26 mouse cellular contexts compared by ENCODE assay signal in the genomic region with DNA sequence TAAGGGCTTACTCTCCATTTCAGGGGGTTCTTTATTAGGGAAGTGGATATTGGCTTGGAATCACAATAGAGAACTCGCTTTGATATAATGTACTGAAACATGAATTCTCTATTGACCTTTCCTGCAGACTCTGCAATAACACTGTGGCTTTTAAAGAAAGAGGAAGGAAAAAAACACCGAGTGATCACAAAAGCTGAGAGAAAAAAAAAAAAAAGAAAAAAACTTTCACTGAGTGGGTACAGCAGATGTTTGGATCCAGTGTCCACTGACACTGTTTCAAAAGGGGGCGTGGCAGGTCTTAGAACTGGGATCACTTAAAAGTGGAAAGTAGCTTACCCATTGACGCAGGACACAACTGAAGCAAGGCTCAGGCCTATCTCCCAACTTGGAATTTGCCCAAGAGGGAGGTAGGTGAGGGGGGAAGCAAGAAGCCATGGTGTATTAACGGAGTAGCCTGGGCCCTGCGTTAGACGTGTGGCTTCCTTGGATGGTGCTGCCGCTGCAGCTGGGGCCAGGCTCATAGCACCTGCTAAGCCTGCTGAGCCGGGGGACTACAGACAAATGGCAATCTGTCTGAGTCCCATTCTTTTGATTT.
DNase-seq lines count a peak whose midpoint lies in the region; ATAC-seq and TF ChIP-seq lines count a peak whose summit lies in the region.
"Had no signal": no experiment of that assay in that cellular context is flagged by ENCODE, and none has a peak within 500 bp of the region (broad histone marks: within the 10 kb centered on the region; RNA-seq: fewer than 3 reads in every experiment).

No protein-coding gene starts in this region.

- no peaks in the 10 kb centered on the region for H3K27me3 ChIP-seq in intestine, embryonic 15.5 days (replicated peaks)
- H3K27me3 ChIP-seq in intestine, postnatal 0 days (replicated peaks; ENCODE audit: control insufficient read depth, insufficient read depth, low read length), result no peaks in the 10 kb centered on the region
- no peaks in the 10 kb centered on the region for H3K27me3 ChIP-seq in embryonic facial prominence, embryonic 14.5 days (replicated peaks; ENCODE audit: control insufficient read depth, insufficient read depth, low read length)
- H3K27me3 ChIP-seq in limb, embryonic 12.5 days, result no peaks in the 10 kb centered on the region
- H3K27me3 ChIP-seq: heart, embryonic 13.5 days; hindbrain, embryonic 12.5 days; neural tube, embryonic 13.5 days; Patski had no signal

- H3K36me3 ChIP-seq in intestine, embryonic 15.5 days, result no peaks in the 10 kb centered on the region
- no peaks in the 10 kb centered on the region for H3K36me3 ChIP-seq in intestine, postnatal 0 days (ENCODE audit: control insufficient read depth, insufficient read depth)
- H3K36me3 ChIP-seq in embryonic facial prominence, embryonic 14.5 days (ENCODE audit: control insufficient read depth, insufficient read depth, low read length), result no peaks in the 10 kb centered on the region
- no peaks in the 10 kb centered on the region for H3K36me3 ChIP-seq in limb, embryonic 12.5 days
- H3K36me3 ChIP-seq: G1E; heart, embryonic 13.5 days; hindbrain, embryonic 12.5 days; midbrain, embryonic 10.5 days; neural tube, embryonic 13.5 days had no signal

- no peak overlapping the region for H3K4me2 ChIP-seq in intestine, embryonic 15.5 days (replicated peaks)
- no peak overlapping the region for H3K4me2 ChIP-seq in intestine, postnatal 0 days (replicated peaks; ENCODE audit: low read depth)
- no peak overlapping the region for H3K4me2 ChIP-seq in embryonic facial prominence, embryonic 14.5 days (ENCODE audit: low read depth, low read length)
- H3K4me2 ChIP-seq in limb, embryonic 12.5 days, result no peak overlapping the region
- H3K4me2 ChIP-seq: heart, embryonic 13.5 days; hindbrain, embryonic 12.5 days; neural tube, embryonic 13.5 days had no signal

- TF ChIP-seq CTCF in intestine, postnatal 0 days (IDR thresholded peaks at IDR 0.05; ENCODE audit: low read depth), result no peak

- peak; percentile 33 for DNase-seq in embryonic facial prominence, embryonic 14.5 days (ENCODE audit: low spot score)
- DNase-seq in layer of hippocampus, postnatal 10 days (ENCODE audit: low spot score in 2 of 2), result no peak
- no peak for DNase-seq in thymus, postnatal 4 days
- DNase-seq: cerebellum, adult 18-20 months; cerebellum, postnatal 25 days; heart, adult 18-20 months; heart, postnatal 14 days; kidney, adult 2 months; lung, postnatal 4 days; right cerebral cortex, adult 18-20 months; right cerebral cortex, postnatal 4 days; thymus, adult 18-20 months had no signal

- no peak overlapping the region for H3K27ac ChIP-seq in intestine, embryonic 15.5 days
- no peak overlapping the region for H3K27ac ChIP-seq in intestine, postnatal 0 days (ENCODE audit: low read depth, low read length)
- no peak overlapping the region for H3K27ac ChIP-seq in embryonic facial prominence, embryonic 14.5 days (replicated peaks; ENCODE audit: low read depth, low read length)
- peak overlapping the region; percentile 82 for H3K27ac ChIP-seq in limb, embryonic 12.5 days
- H3K27ac ChIP-seq: heart, embryonic 13.5 days; hindbrain, embryonic 12.5 days; kidney, postnatal 0 days; midbrain, embryonic 10.5 days; neural tube, embryonic 13.5 days had no signal

- 81% methylated on average over 9 of the region's 9 CpGs for WGBS in intestine, embryonic 15.5 days
- WGBS in intestine, postnatal 0 days, result 73% methylated on average over 9 of the region's 9 CpGs
- WGBS in embryonic facial prominence, embryonic 14.5 days, result 62% methylated on average over 9 of the region's 9 CpGs
- 69% methylated on average over 9 of the region's 9 CpGs for WGBS in limb, embryonic 12.5 days

- no peak overlapping the region for H3K4me3 ChIP-seq in intestine, embryonic 15.5 days (replicated peaks)
- no peak overlapping the region for H3K4me3 ChIP-seq in intestine, postnatal 0 days (ENCODE audit: low read depth, low read length)
- H3K4me3 ChIP-seq in embryonic facial prominence, embryonic 14.5 days (ENCODE audit: low read depth, low read length), result no peak overlapping the region
- H3K4me3 ChIP-seq in limb, embryonic 12.5 days (replicated peaks), result no peak overlapping the region
- H3K4me3 ChIP-seq: heart, embryonic 13.5 days; hindbrain, embryonic 12.5 days; midbrain, embryonic 10.5 days; myocyte; neural tube, embryonic 13.5 days had no signal

- 0 out of 2 replicates have a peak, but pooled peaks cover 2% of the 10 kb centered on the region for H3K4me1 ChIP-seq in intestine, embryonic 15.5 days (replicated peaks)
- no peaks in the 10 kb centered on the region; the same call in 1 of the 2 replicates for H3K4me1 ChIP-seq in intestine, postnatal 0 days (replicated peaks; ENCODE audit: control insufficient read depth, insufficient read depth, low read length)
- no peaks in the 10 kb centered on the region; the same call in 1 of the 2 replicates for H3K4me1 ChIP-seq in embryonic facial prominence, embryonic 14.5 days (ENCODE audit: control insufficient read depth, insufficient read depth, low read length)
- peaks cover 22% of the 10 kb centered on the region for H3K4me1 ChIP-seq in limb, embryonic 12.5 days (replicated peaks)
- H3K4me1 ChIP-seq: heart, embryonic 13.5 days; hindbrain, embryonic 12.5 days; midbrain, embryonic 10.5 days; neural tube, embryonic 13.5 days had no signal

- H3K9me3 ChIP-seq in intestine, embryonic 15.5 days, result no peaks in the 10 kb centered on the region
- no peaks in the 10 kb centered on the region for H3K9me3 ChIP-seq in intestine, postnatal 0 days (ENCODE audit: control insufficient read depth)
- no peaks in the 10 kb centered on the region for H3K9me3 ChIP-seq in embryonic facial prominence, embryonic 14.5 days (ENCODE audit: control insufficient read depth, low read length)
- no peaks in the 10 kb centered on the region for H3K9me3 ChIP-seq in limb, embryonic 12.5 days
- H3K9me3 ChIP-seq: heart, embryonic 13.5 days; hindbrain, embryonic 12.5 days; midbrain, embryonic 10.5 days; neural tube, embryonic 13.5 days had no signal

- H3K9ac ChIP-seq in intestine, embryonic 15.5 days, result no peak overlapping the region
- H3K9ac ChIP-seq in intestine, postnatal 0 days (ENCODE audit: low read depth, low read length), result no peak overlapping the region
- H3K9ac ChIP-seq in embryonic facial prominence, embryonic 14.5 days (ENCODE audit: low read depth, low read length), result no peak overlapping the region
- H3K9ac ChIP-seq in limb, embryonic 12.5 days (replicated peaks), result no peak overlapping the region
- H3K9ac ChIP-seq: heart, embryonic 13.5 days; hindbrain, embryonic 12.5 days; neural tube, embryonic 13.5 days had no signal

- peak; percentile 41; the same call in 1 of the 2 replicates for ATAC-seq in intestine, embryonic 15.5 days
- ATAC-seq in intestine, postnatal 0 days, result no peak
- peak; percentile 60; the same call in 1 of the 2 replicates for ATAC-seq in embryonic facial prominence, embryonic 14.5 days (ENCODE audit: low read depth)
- no peak for ATAC-seq in limb, embryonic 12.5 days (ENCODE audit: insufficient number of reproducible peaks, insufficient read depth, low FRiP score, low TSS enrichment, low read depth)
- no peak for ATAC-seq in inflammation-experienced regulatory T-cells, adult 6 months
- ATAC-seq: forebrain, embryonic 14.5 days; midbrain, embryonic 16.5 days; Patski had no signal

Comparison
In these comparisons a context has a peak if more than half of its experiments do, and no peak if none do; other contexts are left out.
1. ATAC-seq: peak in intestine, embryonic 15.5 days (single experiment) and embryonic facial prominence, embryonic 14.5 days (single experiment); none in intestine, postnatal 0 days (single experiment), limb, embryonic 12.5 days (single experiment) and inflammation-experienced regulatory T-cells, adult 6 months (single experiment).